Mouse (Mus musculus) kidney, postnatal 36 days (tissue): ENCODE data around the gene Zmiz1.
A peak's percentile ranks its signal among the peaks of the same experiment; 100 is the strongest.

Experiments
- DNase-seq, 2 experiments: peaks; one replicate each; pipeline ENCODE4 v3.0.0; 2021 to 2022; ENCODE audit warnings: mixed read lengths in 2 of 2

Zmiz1 gene

DNA sequence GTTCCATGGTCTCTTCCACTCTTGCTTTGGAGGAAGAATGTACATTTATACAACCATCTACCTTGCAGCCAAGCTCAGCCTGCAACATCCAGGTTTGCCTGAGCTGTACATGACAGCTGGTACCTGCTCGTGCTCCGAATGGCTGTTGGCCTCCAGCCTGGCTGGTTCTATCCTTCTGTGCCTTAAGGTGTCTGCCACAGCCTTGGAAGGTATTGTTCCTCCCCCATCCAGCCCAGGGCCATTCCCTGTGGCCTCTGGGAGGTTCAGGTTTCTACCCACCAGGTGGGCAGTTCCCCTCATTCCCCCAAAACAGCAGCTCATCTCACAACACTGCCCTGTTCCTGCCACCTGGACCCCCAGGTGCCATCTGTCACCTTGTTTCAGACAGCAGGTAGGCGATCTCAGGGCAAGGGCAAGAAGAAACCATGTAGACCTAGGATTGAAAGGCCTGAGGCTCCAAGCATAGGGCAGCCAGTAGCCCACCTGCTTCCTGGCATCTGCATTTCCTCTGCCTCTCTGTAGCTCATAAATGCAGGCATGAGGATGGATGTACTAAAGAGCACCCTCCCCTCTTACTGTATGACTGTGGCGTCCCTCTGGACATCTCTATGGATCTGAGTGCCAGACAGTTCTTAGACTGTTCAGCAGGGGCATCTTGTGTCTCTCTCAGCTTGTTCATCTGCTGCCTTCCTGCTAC is 160.2 kb downstream of the Zmiz1 start:
- DNase-seq, result no peak

DNA sequence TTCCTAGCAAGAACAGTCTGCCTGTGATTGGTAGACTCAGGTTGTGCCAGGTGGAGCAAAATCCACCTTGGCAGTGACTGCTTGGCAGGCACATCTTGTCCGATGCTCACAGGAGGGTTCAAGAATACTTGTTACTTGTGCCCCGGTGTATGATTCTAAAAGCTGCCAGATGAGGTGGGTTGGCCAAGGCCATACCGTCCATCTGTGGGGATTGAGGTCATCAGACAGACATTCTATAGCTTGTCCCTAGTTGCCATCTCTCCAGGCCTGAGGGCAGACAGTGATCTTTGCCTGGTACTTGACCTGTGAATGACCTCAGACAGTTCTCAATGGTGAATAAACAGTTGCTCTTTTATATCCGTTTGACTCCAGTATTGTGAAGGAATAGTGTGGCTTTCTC is 161.8 kb downstream of the Zmiz1 start:
- DNase-seq, result no peak

DNA sequence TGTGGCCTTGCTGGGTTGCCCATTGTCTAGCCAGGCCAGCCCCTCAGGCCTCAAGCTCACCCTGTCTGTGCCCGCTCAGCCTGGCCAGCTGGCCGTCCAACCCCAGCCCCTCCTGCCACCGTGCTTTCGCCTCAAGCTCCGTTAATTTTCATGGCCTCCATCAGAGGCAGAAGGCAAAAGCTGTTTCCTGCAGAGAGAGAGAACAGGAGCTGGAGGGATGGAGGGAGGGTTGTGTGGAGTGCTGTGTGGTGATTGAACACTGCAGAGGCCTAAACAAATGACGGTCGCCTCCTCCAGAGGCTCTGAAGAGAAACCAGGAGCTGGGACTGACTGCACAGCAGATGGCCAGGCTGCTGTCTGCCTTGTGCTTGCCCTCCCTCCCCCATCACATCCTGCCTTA is 164.7 kb downstream of the Zmiz1 start:
- no peak for DNase-seq

DNA sequence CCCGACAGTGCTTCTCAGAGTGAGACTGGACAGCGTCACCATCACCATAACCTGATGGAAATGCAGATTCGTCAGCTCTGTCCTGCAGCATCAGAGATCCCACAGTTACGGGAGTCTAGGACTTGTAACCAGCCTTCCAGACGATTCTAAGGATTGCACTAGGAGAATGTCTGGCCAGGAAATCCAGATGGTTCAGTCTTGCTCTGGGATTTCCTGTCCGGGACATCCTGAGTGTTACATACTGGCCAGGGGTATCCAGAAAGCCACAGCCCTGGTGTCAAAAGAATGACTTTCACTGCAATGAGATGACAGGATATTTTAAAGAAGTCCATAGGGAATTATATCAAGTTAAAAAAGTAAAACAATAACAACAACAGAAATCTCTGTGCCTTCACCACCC is 165.7 kb downstream of the Zmiz1 start:
- DNase-seq, result no peak

DNA sequence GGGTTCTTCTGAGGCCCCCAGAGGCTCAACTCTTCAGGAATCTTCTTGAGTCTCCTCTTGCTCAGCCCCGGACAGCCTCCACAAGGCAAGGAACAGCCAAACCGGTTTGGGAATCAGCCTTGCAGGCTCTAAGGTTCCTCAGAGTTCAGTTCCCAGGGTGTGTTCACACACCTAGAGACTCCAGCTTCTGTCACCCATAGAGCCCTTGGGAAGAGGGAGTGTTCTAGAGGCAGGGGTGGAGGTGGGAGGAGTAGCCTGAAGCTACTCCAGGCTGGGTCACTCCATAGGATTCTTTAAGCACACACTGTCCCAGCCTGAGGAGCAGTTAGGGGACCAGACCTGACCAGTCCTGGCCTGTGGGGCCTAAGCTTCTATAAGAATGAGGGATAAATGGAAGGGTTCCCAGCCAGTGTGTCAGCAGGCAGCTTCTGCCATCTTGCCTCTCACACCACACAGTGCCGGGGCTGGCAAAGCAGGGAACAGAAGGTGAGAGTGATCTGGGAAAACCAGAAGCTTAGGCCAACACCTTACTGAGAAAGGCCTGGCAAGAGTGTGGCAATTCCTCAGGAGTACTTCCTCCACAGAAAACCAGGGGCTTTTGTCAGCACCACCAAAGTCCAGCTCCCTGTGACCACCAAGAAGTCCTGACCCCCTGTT is 168.7 kb downstream of the Zmiz1 start:
- DNase-seq, result no peak

DNA sequence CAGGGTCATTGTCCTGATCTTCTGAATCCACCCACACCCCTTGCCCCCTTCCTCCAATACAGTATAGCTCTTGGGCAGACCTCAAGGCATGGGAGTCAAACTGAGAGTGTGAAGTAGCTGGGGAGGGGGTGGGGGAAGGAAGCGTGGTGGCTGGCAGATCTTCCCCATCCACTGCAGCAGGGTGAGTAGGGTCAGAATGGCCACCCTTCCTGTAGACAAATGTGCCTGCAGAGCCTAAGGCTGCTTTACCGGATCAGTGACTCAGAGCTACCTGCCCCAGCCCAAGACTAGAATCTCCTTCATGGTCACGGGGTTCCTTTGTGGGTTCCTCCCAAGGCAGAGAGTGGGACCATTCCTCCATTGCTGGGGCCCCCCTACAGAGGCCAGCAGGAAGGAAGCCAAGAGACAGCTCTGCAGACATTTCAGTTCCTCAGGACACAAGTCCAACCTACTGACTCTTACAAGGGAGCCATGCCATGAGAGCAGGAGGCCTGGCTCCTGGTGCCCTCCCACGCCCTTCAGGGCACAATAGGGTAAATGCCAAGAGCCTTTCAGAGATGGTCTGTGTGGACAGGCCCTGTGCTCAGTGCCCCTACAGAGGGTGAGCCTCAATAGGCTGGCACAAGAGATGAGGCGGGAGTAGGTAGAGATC is 169.6 kb downstream of the Zmiz1 start:
- DNase-seq, result no peak

DNA sequence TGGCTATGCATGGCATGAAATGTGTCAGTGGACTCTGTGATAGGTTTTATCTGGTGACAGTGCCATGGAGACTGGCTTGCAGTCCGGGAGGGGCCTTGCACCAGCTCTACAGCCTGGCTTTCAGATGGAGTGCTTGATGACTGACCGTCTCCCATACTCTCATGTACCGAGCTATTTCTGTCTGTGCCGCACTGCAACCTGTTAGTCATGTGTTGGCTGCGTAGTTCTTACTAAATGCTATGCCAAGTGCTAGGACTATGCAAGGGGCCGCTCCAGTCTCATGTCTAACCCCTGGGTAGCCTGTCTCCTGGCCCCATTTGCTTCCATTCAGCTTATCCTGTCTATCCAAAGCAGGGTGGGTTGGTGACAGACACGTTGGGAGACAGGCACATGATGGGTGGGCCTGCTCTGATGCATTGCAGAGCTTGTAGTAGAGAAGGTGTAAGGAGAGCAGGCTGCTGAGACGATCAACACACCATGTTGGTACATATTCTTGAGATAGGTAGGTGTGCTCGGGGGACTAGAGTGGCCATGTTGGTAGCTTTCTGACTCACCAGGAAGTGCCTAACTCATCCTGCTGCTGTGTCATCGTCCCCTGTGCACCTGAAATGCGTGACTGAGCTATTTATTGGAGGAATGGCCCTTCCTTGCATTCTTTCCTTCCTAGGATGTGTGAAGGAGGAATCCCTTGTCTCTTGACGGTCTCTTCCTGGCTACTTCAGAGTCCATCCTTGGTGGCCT is 171.1 kb downstream of the Zmiz1 start:
- DNase-seq, result no peak

DNA sequence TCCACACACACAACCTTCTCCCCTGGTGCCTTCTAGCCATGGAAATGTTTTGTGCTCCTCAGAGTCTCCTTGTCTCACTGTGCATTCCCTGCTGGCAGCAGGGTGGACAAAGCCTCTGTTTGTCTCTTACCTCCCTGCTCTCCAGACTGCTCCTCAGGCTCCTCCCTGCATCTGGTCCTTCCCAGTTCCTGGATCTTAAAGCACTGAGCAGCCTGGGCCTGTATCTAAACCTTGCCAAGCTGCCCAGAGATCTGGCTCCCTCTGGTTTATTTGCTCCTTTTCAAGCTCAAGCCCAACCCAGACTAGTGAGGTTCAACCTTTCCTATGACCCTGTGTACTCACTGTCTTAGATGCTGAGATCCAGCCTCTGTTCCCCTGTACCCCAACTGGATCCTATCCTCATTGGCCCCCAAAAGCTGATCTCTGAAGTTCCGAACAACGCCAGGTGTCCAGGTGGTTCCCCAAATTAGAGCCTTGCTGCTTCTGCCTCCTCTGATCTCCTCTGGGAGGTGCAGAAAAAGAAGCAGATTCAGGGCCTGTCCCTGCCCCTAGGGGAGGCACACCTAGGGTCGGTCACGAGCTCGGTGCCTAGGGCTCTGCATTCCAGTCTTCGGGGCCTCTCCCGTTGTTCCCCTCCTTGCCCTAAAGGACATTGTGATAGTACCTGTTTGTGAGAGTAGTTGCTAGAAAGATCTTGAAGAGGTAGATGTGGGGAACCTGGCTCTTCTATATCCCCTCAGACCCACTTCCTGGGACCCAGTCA is 171.8 kb downstream of the Zmiz1 start:
- DNase-seq, result no peak

DNA sequence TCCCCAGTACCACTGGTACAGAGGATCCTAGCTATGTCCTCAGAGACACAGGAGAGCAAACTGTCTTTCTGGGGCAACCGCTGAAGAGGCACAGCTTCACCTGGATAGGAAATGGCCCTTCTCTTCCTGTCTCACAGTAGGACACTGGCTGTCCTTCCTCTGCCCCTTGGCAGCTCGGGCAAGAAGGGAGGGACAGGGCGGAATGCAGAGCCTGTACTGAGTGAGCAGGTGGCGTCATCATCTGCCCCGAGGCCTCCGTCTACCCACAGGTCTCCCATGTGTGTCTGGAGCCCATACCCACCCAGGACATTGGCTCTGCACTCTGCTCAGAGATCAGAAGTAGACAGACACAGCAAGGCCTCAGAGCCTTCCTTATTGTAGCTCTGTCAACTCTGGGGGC is 172.5 kb downstream of the Zmiz1 start:
- no peak for DNase-seq

DNA sequence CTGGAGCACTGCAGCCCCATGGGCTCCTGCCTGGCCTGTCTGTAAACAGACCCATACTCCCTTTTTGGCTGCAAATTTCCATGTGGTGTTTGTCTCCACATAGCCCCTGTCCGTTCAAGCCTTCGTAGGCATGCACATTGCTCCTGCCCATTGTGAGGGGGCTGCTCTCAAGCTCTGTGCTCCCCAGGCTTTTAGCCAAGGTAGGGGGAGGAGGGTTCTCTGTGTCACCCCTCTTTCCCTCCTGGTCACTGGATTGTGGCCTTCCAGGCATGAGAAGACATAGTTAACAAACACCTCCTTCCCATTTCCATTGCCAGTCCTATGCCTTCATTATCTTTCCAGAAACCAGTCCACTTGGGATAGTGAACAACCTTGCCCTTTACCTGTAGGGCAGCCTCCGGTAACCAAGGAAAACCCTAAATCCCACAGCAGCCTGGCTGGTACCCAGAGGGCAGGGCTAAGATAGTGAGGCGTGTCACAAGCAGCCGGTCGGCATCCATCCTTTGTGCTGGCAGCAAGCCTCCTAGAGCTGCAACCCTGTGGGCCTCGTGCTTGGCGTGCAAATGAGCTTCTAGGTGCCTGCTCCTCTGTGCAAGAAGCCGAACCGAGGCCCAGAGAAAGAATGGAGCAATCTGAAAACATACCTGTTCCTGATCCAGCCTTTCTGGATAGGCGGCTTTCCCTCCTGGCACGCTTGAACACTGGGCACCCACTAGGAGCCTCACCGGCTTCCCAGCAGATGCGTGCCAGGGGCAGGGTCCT is 174.7 kb downstream of the Zmiz1 start:
- peak in 1 of 2 experiments; percentile 33 for DNase-seq

DNA sequence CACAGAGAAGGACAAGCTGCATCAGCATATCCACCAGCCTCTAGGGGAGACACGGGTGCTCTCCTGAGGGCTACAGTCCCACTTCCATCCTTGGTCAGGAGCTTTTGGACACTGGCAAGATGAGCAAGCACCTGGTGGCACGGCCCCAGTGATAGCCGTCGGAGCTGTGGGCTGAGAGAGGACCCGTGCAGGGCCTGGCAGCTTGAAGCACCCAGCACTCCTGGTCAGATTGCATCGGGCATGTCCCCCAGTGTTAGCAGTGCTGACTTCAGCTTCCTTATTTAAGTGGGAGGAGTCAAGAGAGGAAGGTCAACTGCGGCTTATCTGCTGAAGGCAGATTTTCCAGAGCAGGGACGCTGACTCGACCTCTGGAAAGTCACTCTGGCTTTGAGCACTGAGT is 175.3 kb downstream of the Zmiz1 start:
- DNase-seq, result peak in 1 of 2 experiments; percentile 23

DNA sequence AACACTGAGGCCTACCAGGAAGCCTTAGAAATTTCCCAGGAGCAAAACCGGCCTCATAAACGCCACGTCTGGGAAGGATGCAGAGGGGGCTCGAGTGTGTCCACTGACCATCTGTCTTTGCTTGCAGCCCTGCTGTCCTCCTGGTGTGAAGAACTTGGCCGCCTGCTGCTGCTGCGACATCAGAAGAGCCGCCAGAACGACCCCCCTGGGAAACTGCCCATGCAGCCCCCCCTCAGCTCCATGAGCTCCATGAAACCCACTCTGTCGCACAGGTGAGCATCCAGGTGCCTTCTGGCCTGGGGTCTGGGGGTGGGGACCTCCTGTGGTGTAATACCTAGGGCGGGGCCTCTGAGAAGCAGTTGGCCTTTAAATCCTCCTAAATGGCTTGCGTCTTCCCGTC is 176.8 kb downstream of the Zmiz1 start:
- no peak for DNase-seq

DNA sequence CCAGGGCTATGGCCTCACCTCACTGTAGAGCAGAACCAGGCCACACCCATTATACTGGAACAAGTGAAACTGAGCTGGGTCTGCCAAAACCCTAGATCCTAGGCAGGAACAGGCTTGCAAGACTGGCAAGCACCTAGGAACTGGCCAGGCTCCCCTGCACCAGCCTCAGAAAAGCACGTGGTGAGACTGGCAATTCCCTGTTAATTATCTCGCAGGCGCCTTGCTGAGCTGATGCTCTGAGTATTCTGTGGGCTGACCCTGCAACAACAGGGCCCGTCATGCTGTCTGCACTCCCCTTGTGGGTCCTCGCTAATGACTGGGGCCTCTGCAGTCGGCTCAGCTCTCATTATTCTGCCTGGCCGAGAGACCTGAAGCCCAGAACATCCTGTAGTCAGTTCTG is 177.3 kb downstream of the Zmiz1 start:
- DNase-seq, result no peak

DNA sequence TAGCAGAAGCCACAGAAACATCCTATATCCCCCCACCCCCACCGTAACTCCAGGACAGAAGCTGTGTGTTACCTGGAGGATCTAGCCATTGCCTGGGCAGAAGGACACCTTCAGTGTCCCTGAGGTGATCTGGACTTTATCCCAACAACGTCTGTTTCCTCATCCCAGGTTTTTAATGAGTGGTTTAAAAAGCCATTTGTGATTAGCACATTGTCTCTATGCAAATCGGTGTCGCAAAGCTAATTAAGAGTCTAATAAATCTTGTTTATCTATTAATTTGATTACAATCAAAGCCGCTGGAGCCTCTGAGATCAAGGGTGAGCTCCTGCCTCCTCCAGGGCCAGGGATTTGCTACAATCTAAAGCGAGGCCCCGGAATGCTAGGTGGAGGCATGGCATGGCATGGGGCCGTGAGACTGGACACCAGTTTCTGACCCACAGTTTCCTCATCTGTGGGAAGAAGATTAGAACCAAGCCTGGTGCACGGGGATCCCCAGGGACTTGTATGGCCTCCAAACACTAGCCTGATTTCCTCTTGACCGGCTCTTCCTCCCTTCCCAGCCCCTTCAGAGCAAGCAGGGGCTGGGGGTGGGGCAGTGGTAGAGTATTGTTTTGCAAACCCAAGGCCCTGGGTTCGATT is 180.3 kb downstream of the Zmiz1 start:
- no peak for DNase-seq

DNA sequence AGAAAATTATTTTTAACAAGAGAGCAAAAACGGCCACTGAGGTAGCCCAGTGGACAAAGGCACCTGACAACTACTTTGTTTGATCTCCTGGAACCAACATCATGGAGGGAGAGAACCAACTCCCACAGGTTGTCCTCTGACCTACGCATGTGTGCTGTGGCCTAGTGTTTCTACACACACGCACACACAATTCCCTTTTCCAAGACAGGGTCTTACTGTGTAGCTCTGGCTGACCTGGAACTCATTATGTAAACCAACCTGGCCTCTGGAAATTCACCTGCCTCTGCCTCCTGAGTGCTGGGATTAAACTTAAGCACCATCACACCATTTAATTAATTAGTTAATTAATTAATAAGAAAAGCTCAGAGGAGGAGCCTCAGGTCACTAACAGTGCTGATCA is 181.0 kb downstream of the Zmiz1 start:
- no peak for DNase-seq

DNA sequence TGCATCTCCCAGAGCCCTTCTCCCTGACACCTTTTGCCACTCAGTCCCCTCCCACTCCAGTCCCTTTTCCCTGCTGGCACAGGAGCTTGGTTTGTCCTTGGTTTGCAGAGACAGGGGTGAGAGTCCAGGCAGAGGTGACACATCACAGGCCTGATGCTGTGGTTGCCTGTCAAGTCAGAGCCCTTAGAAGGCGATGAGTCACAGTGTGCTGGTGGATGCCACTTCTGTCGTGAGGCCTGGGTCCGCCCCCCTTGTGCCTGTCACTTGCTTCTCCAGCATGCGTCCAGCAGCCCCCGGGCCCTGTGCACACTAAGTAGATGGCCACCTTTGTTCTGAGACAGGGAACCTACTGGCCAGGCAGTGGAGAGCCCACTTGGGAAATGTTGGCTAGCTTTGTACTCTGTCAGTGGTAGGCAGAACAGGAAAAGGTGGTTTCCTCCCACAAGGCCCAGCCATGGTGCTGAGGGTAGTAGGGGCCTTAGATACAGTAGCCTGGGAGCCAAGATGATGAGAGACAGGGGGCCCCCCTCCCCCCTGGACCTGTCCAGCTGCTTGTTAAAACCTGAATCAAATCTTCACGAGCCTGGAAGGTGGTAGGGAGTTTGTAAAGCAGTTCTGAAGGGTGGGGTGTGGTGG is 181.6 kb downstream of the Zmiz1 start:
- no peak for DNase-seq

DNA sequence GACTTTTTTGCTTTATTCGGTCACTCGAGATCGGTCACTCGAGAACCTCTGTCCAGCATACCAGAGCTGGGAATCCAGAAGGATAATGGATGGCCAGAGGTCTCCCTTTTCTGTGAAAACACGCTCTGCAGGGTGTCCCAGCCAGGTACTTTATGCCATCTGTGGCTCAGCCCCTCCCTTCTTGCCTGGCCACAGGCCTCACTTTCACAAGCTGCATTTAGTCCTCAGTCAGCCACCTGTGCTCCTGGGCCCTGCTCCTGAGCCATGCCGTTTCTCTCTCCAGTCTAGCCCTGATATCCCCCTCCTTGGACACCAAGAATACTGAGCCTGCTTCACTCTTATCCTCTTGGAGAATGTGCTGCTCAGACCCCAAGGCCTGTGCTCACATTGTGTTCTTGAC is 182.1 kb downstream of the Zmiz1 start:
- DNase-seq, result no peak

DNA sequence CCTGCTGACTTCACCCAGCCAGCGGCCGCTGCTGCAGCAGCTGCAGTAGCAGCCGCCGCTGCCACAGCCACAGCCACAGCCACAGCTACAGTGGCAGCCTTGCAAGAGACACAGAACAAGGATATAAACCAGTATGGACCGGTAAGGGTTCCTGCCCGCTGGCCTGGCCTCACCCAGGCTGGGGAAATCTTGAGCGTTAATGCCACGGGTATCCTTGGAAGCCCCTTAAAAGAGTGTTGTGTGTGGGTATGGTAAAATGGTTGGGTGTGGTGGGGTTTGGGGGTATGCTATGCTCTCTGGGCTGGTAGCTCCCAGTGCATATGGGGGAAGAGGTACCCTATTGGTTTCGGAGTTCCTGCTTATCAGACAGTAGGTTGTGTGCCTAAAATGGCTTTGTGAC is 186.7 kb downstream of the Zmiz1 start:
- DNase-seq, result no peak

DNA sequence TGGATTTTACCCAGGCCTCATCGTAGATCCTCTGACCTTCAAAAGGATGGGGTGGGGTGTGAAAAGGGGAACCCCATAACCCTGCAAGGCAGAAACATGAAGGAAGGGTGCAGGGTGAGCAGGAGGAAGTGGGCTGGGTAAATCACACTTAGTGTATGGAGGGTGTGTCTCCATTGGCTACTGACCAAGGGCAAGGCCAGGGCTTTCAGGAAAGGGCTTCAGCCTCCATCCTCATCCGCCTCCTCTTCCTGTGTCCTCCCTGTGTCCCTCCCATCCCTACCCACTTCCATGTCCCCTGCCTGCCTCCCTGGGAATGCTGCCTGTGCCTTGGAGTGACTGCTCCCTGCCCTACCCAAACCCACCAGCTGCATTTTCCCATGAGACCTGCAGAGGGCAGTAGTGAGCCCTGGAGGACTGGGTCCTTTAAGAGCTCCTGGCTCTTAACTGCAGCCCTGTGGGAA is 187.2 kb downstream of the Zmiz1 start:
- peak; percentile 81 for DNase-seq

DNA sequence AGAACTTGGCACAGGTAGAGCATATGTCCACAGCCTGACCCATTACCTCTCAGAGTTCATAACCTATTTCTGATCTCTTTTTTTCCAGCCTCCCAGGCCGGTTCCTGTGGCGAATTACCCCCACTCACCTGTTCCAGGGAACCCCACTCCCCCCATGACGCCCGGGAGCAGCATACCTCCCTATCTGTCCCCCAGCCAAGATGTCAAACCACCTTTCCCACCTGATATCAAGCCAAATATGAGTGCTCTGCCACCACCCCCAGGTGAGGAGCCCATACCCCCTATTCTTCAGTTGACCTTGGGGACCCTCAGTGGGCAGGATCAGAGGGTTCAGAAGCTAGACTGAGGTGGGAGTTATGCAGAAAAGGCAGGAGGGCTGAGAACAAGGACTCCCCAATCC is 192.1 kb downstream of the Zmiz1 start:
- DNase-seq, result no peak

DNA sequence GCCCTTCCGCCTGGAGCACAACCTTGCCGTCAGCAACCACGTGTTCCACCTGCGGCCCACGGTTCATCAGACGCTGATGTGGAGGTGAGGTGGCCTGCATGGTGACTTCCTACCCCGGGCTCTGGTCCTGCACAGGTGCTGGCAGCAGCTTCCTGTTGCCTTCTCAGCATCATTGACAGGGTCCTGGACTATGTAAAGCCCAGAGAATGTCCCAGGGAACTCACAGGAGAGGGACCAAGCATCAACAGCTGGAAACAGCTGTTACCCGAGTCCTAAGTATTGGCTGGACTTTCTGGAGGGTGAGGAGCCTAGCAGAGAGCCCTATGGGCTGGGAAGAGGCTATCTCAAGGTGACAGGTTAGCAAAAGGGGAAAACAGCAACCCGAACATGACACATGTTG is 192.9 kb downstream of the Zmiz1 start:
- no peak for DNase-seq
